Mouse (Mus musculus) CD4-positive, CD25-positive, alpha-beta regulatory T cell (primary cell): ENCODE measurements around the gene Pgr15l. TPM values are rescaled to one million over a fixed set of nuclear protein-coding genes. Genes with fewer than 3 reads are reported as not detected.

ENCODE experiments used
- polyA plus RNA-seq: library from polyadenylated mRNA; unstranded; fragments of 100-300 nt; shearing (Covaris generic); gene quantifications from one replicate; pipeline ENCODE4 v1.2.1, GENCODE M21; 2017

Pgr15l gene
- polyA plus RNA-seq: 0.12 TPM

DNA sequence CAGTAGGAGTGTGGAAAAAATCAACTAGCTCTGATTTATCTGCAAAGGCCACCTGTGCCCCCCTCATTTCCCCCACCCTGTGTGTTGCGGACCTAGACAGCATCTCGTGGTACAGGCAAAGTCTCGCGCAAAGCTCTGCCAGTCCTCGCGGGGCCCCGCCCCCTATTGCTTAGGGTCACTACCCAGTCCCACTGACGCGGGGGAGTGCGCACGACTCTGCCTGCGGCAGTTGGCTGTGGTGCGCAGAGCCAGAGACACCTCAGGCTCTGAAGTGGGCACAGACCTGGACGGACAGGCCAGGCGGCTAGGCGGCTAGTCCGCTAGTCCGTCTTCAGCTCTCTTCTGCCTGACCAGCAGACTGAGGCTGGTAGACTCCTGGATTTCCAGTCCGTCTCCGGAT is at the start of gene Pgr15l:
Pgr15l (plus strand) TSS at position 228 of the 400 bp plus-strand sequence.

